Comparison of ENCODE assay signal across 16 mouse cellular contexts in the genomic region with DNA sequence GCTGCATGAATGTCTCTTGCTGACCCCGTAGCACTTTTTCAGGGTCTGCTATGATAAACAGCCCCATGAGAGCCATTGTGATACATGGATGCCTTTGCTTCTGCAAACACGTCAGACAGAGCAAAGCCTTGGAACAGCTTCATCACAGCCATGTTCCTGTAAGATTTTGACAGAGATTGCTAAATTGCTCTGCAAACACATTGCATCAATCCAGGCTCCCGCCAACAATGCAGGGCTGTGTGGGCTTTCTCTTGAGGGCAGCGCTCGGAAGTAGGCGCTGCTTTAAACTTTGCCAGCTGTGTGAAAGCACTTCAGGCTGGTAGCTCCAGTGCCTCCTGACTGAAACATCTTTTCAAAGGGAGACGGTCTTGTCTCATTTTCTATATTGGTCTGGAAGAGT. TPM values are rescaled to one million over a fixed set of nuclear protein-coding genes. Genes with fewer than 3 reads are reported as not detected.
DNase-seq lines count a peak whose midpoint lies in the region; ATAC-seq lines count a peak whose summit lies in the region.
"Had no signal": no experiment of that assay in that cellular context is flagged by ENCODE, and none has a peak within 500 bp of the region (broad histone marks: within the 10 kb centered on the region; RNA-seq: fewer than 3 reads in every experiment).

No protein-coding gene starts in this region.

- no peaks in the 10 kb centered on the region for H3K27me3 ChIP-seq in embryonic facial prominence, embryonic 14.5 days (replicated peaks; ENCODE audit: control insufficient read depth, insufficient read depth, low read length)
- no peaks in the 10 kb centered on the region for H3K27me3 ChIP-seq in forebrain, embryonic 14.5 days (replicated peaks; ENCODE audit: control insufficient read depth, insufficient read depth, low read length)
- H3K27me3 ChIP-seq: limb, embryonic 12.5 days had no signal

- DNase-seq in frontal cortex, postnatal 14 days (ENCODE audit: low spot score in 2 of 2) = no peak
- peak; percentile 84 for DNase-seq in NIH3T3 (ENCODE audit: low read depth)
- peak; percentile 49 for DNase-seq in embryonic facial prominence, embryonic 14.5 days (ENCODE audit: low spot score)
- DNase-seq in lung, postnatal 14 days = peak; percentile 45
- no peak for DNase-seq in yolk sac, embryonic 10.5 days (ENCODE audit: low spot score)
- DNase-seq in forebrain, embryonic 14.5 days (ENCODE audit: low spot score) = no peak
- DNase-seq in neural tube, embryonic 10.5 days (ENCODE audit: extremely low spot score, low spot score) = no peak
- DNase-seq: cerebellum, postnatal 14 days; gastrocnemius, postnatal 10 days; thymus, postnatal 36 days had no signal

- H3K4me1 ChIP-seq in embryonic facial prominence, embryonic 14.5 days (ENCODE audit: control insufficient read depth, insufficient read depth, low read length) = peaks cover 11% of the 10 kb centered on the region
- no peaks in the 10 kb centered on the region for H3K4me1 ChIP-seq in forebrain, embryonic 14.5 days (ENCODE audit: control insufficient read depth, insufficient read depth, low read length)

- ATAC-seq in frontal cortex, adult (ENCODE audit: low TSS enrichment) = peak; percentile 72; the same call in 1 of the 2 replicates
- no peak for ATAC-seq in embryonic facial prominence, embryonic 14.5 days (ENCODE audit: low read depth)
- no peak for ATAC-seq in forebrain, embryonic 14.5 days
- ATAC-seq: hindbrain, postnatal 0 days had no signal

- WGBS in embryonic facial prominence, embryonic 14.5 days = 34% methylated on average over 7 of the region's 7 CpGs
- WGBS in forebrain, embryonic 14.5 days = 58% methylated on average over 7 of the region's 7 CpGs

- no peak overlapping the region for H3K27ac ChIP-seq in embryonic facial prominence, embryonic 14.5 days (replicated peaks; ENCODE audit: low read depth, low read length)
- H3K27ac ChIP-seq in forebrain, embryonic 14.5 days (ENCODE audit: low read depth, low read length) = no peak overlapping the region
- H3K27ac ChIP-seq: forebrain, embryonic 10.5 days; heart, embryonic 15.5 days; hindbrain, postnatal 0 days; limb, embryonic 12.5 days had no signal

- H3K4me3 ChIP-seq in embryonic facial prominence, embryonic 14.5 days (ENCODE audit: low read depth, low read length) = no peak overlapping the region
- no peak overlapping the region for H3K4me3 ChIP-seq in forebrain, embryonic 14.5 days (ENCODE audit: low read depth, low read length)
- H3K4me3 ChIP-seq: forebrain, embryonic 10.5 days; heart, embryonic 15.5 days; limb, embryonic 12.5 days; megakaryocyte, embryonic 14.5 days had no signal

- H3K36me3 ChIP-seq in embryonic facial prominence, embryonic 14.5 days (ENCODE audit: control insufficient read depth, insufficient read depth, low read length) = no peaks in the 10 kb centered on the region
- no peaks in the 10 kb centered on the region for H3K36me3 ChIP-seq in forebrain, embryonic 14.5 days (ENCODE audit: control insufficient read depth, insufficient read depth, low read length)
- H3K36me3 ChIP-seq: forebrain, embryonic 10.5 days; heart, embryonic 15.5 days; limb, embryonic 12.5 days had no signal

- no peaks in the 10 kb centered on the region for H3K9me3 ChIP-seq in embryonic facial prominence, embryonic 14.5 days (ENCODE audit: control insufficient read depth, low read length)
- H3K9me3 ChIP-seq in forebrain, embryonic 14.5 days (replicated peaks; ENCODE audit: control insufficient read depth, low read length) = no peaks in the 10 kb centered on the region
- H3K9me3 ChIP-seq: forebrain, embryonic 10.5 days; heart, embryonic 15.5 days; limb, embryonic 12.5 days had no signal

- no peak overlapping the region for H3K4me2 ChIP-seq in embryonic facial prominence, embryonic 14.5 days (ENCODE audit: low read depth, low read length)
- H3K4me2 ChIP-seq in forebrain, embryonic 14.5 days (ENCODE audit: low read length) = no peak overlapping the region
- H3K4me2 ChIP-seq: heart, embryonic 15.5 days; limb, embryonic 12.5 days had no signal

- no peak overlapping the region for H3K9ac ChIP-seq in embryonic facial prominence, embryonic 14.5 days (ENCODE audit: low read depth, low read length)
- no peak overlapping the region for H3K9ac ChIP-seq in forebrain, embryonic 14.5 days (ENCODE audit: low read length)
- H3K9ac ChIP-seq: heart, embryonic 15.5 days; limb, embryonic 12.5 days had no signal

RNA-seq across cellular contexts. Expression of a gene that starts 30.8 kb away (rescaled TPM):
- 66.1 and 70.0 TPM in 2 replicates for polyA plus RNA-seq in embryonic facial prominence, embryonic 14.5 days (2014; fragmentation: Nextera tagmentation; extraction: Ambion mirVana)
- polyA plus RNA-seq in forebrain, embryonic 14.5 days (2014; fragmentation: Nextera tagmentation; extraction: Ambion mirVana) = 44.3 and 49.9 TPM in 2 replicates

Comparison
In these comparisons a context has a peak if more than half of its experiments do, and no peak if none do; other contexts are left out.
1. DNase-seq: peak in NIH3T3 (single experiment), embryonic facial prominence, embryonic 14.5 days (single experiment) and lung, postnatal 14 days (single experiment); none in frontal cortex, postnatal 14 days (0 of 2), yolk sac, embryonic 10.5 days (single experiment), forebrain, embryonic 14.5 days (single experiment) and neural tube, embryonic 10.5 days (single experiment).